Mouse (Mus musculus) spleen, adult 2 months (tissue): ENCODE results near the gene Dnajb13. TPM values are rescaled to one million over a fixed set of nuclear protein-coding genes. Genes with fewer than 3 reads are reported as not detected.

Experiments
- DNase-seq, 2 experiments: peaks; one replicate each; pipeline versions ENCODE4 v3.0.0 to v3.0.0-alpha.2; 2012 to 2021; ENCODE audit warnings: low spot score in 2 of 2, low read depth in 1 of 2
- H3K27ac ChIP-seq: fragments of 200-500 bp; 2 replicates; pipeline ENCODE4 v1.5.1; 2012; ENCODE audit warnings: low read length, inconsistent platforms; ENCODE audit not compliant: insufficient read depth
- H3K27me3 ChIP-seq: fragments of 200-500 bp; 2 replicates; pipeline ENCODE4 v1.6.1; 2012; ENCODE audit warnings: mild to moderate bottlenecking, moderate library complexity, low read length, inconsistent platforms; ENCODE audit not compliant: control insufficient read depth, insufficient read depth
- H3K36me3 ChIP-seq: fragments of 200-500 bp; 2 replicates; pipeline ENCODE4 v1.6.1; 2012; ENCODE audit warnings: mild to moderate bottlenecking, low read length, inconsistent platforms; ENCODE audit not compliant: control insufficient read depth, insufficient read depth
- H3K4me1 ChIP-seq: fragments of 200-500 bp; 2 replicates; pipeline ENCODE4 v1.6.1; 2011; ENCODE audit warnings: inconsistent platforms; ENCODE audit not compliant: control insufficient read depth, insufficient read depth, insufficient read length
- H3K4me3 ChIP-seq: fragments of 200-500 bp; 2 replicates; pipeline ENCODE4 v1.5.1; 2011; ENCODE audit warnings: mild to moderate bottlenecking, inconsistent platforms; ENCODE audit not compliant: insufficient read depth, insufficient read length; ENCODE audit errors: extremely low read depth
- CTCF ChIP-seq: fragments of 200-500 bp; IDR thresholded peaks from 2 replicates; pipeline ENCODE4 v1.5.1; 2011; ENCODE audit warnings: mild to moderate bottlenecking, inconsistent platforms; ENCODE audit not compliant: insufficient read depth, insufficient read length, insufficient replicate concordance; ENCODE audit errors: extremely low read depth
- POLR2A ChIP-seq: fragments of 200-500 bp; IDR thresholded peaks from 2 replicates; pipeline ENCODE4 v1.6.1; 2011; ENCODE audit warnings: low read depth, low read length, inconsistent platforms
- WGBS: fragments of 180-500 bp; shearing (Covaris S2); methylation state at CpG from one replicate; pipeline ENCODE4 v1.1.7; 2018; 5-methylcytosine and 5-hydroxymethylcytosine counted together
- polyA plus RNA-seq: library from polyadenylated mRNA; depleted of rRNA; stranded (reverse); fragments of >200 nt; gene quantifications from 2 replicates; pipeline ENCODE4 v1.2.3, GENCODE M21; 2012

Dnajb13 gene
- polyA plus RNA-seq, 1 experiment = 3.8 TPM

GRCm38 (mm10) chr7:100470796-100471406 lies 43.9 kb downstream of the Dnajb13 start:
- Histone ChIP-seq H3K27ac (no peak overlapping the region), H3K36me3 (peaks cover 7% of the 10 kb centered on the region), H3K27me3 (no peaks in the 10 kb centered on the region), H3K4me1 (no peaks in the 10 kb centered on the region), H3K4me3 (no peak overlapping the region)
- TF ChIP-seq POLR2A (no peak), CTCF (no peak)
- no peak for DNase-seq
- WGBS = 94% methylated on average over 11 of the region's 11 CpGs

- H3K36me3 ChIP-seq = peaks cover 7% of the 10 kb centered on the region
- WGBS = 94% methylated on average over 1 of the region's 1 CpGs
- DNase-seq = no peak
- no peaks in the 10 kb centered on the region for H3K4me1 ChIP-seq
- no peak overlapping the region for H3K4me3 ChIP-seq
- H3K27me3 ChIP-seq = no peaks in the 10 kb centered on the region
- no peak overlapping the region for H3K27ac ChIP-seq
- TF ChIP-seq CTCF = no peak
- no peak for TF ChIP-seq POLR2A
Observed at GRCm38 (mm10) chr7:100469502-100469901, 45.3 kb downstream of the Dnajb13 start.

- H3K27ac ChIP-seq = no peak overlapping the region
- TF ChIP-seq POLR2A (no peak), CTCF (no peak)
- no peaks in the 10 kb centered on the region for H3K4me1 ChIP-seq
- H3K36me3 ChIP-seq = peaks cover 10% of the 10 kb centered on the region
- WGBS = 95% methylated on average over 6 of the region's 6 CpGs
- no peak overlapping the region for H3K4me3 ChIP-seq
- no peak for DNase-seq
- no peaks in the 10 kb centered on the region for H3K27me3 ChIP-seq
Observed at GRCm38 (mm10) chr7:100468761-100469160, 46.0 kb downstream of the Dnajb13 start.

- peak overlapping the region; percentile 77 for H3K27ac ChIP-seq
- no peaks in the 10 kb centered on the region for H3K27me3 ChIP-seq
- DNase-seq = no peak
- no peaks in the 10 kb centered on the region for H3K4me1 ChIP-seq
- TF ChIP-seq POLR2A (no peak), CTCF (no peak)
- 83% methylated on average over 11 of the region's 11 CpGs for WGBS
- H3K36me3 ChIP-seq = peaks cover 10% of the 10 kb centered on the region
- H3K4me3 ChIP-seq = peak overlapping the region; percentile 28
Observed at GRCm38 (mm10) chr7:100466781-100467510, 47.8 kb downstream of the Dnajb13 start.

- H3K27ac ChIP-seq = peak overlapping the region; percentile 62; the same call in 1 of the 2 replicates
- no peak for DNase-seq
- no peaks in the 10 kb centered on the region; the same call in 1 of the 2 replicates for H3K4me1 ChIP-seq
- TF ChIP-seq POLR2A = no peak
- TF ChIP-seq CTCF = no peak
- no peaks in the 10 kb centered on the region for H3K27me3 ChIP-seq
- 31% methylated on average over 5 of the region's 5 CpGs for WGBS
- no peak overlapping the region for H3K4me3 ChIP-seq
- H3K36me3 ChIP-seq = peaks cover 10% of the 10 kb centered on the region
Observed at GRCm38 (mm10) chr7:100465656-100466309, 49.0 kb downstream of the Dnajb13 start.

- H3K27ac ChIP-seq = peak overlapping the region; percentile 62; the same call in 1 of the 2 replicates
- no peaks in the 10 kb centered on the region for H3K27me3 ChIP-seq
- 66% methylated on average over 4 of the region's 4 CpGs for WGBS
- H3K4me3 ChIP-seq = no peak overlapping the region
- peaks cover 8% of the 10 kb centered on the region for H3K36me3 ChIP-seq
- no peak for DNase-seq
- TF ChIP-seq POLR2A = no peak
- TF ChIP-seq CTCF = no peak
- H3K4me1 ChIP-seq = no peaks in the 10 kb centered on the region; the same call in 1 of the 2 replicates
Observed at GRCm38 (mm10) chr7:100465248-100465647, 49.5 kb downstream of the Dnajb13 start.

GRCm38 (mm10) chr7:100464248-100464647 lies 50.5 kb downstream of the Dnajb13 start:
- H3K27ac ChIP-seq = no peak overlapping the region
- WGBS = 98% methylated on average over 7 of the region's 7 CpGs
- no peaks in the 10 kb centered on the region; the same call in 1 of the 2 replicates for H3K4me1 ChIP-seq

More at GRCm38 (mm10) chr7:100464248-100464647, 50.5 kb downstream of the Dnajb13 start:
- Histone ChIP-seq H3K4me3 (no peak overlapping the region), H3K27me3 (no peaks in the 10 kb centered on the region), H3K36me3 (peaks cover 10% of the 10 kb centered on the region)
- no peak for TF ChIP-seq CTCF
- TF ChIP-seq POLR2A = no peak
- DNase-seq = no peak
